Mouse (Mus musculus) gastrocnemius, adult 2 months (tissue): Measurements from ENCODE around the gene Mc3r. TPM values are rescaled to one million over a fixed set of nuclear protein-coding genes. Genes with fewer than 3 reads are reported as not detected.

Experiments
- DNase-seq: peaks from one replicate; pipeline ENCODE4 v3.0.0; 2022
- H3K27ac ChIP-seq: fragments of 200-600 bp; 2 replicates; pipeline ENCODE4 v1.8.1; 2022; ENCODE audit warnings: mild to moderate bottlenecking
- H3K4me3 ChIP-seq: fragments of 200-600 bp; 2 replicates; pipeline ENCODE4 v1.8.1; 2022; ENCODE audit warnings: mild to moderate bottlenecking, moderate library complexity
- CTCF ChIP-seq: fragments of 200-600 bp; IDR thresholded peaks from 2 replicates; pipeline ENCODE4 v1.8.1; 2022; ENCODE audit warnings: antibody characterized with exemption, mild to moderate bottlenecking, moderate library complexity
- intact Hi-C: fragments of 180-260 bp; cut with DNase I; formaldehyde crosslinking; loops from one replicate; pipeline ENCODE4 v1.15.1; 2025
- total RNA-seq, 2 experiments: library from RNA; stranded (reverse); gene quantifications; 2 replicates each; pipeline ENCODE4 v1.2.3; 2021

The Mc3r gene
- total RNA-seq, 2 experiments from 2014 or later, result not detected

GRCm38 (mm10) chr2:172291755-172292524 is 43.6 kb downstream of the Mc3r start:
- DNase-seq, result no peak
- no peak overlapping the region for H3K4me3 ChIP-seq
- intact Hi-C loops, result no loop called here
- TF ChIP-seq CTCF, result no peak
- no peak overlapping the region for H3K27ac ChIP-seq

- intact Hi-C loops, result no loop called here
- no peak for TF ChIP-seq CTCF
- no peak overlapping the region for H3K4me3 ChIP-seq
- DNase-seq, result no peak
- H3K27ac ChIP-seq, result no peak overlapping the region
Observed at GRCm38 (mm10) chr2:172292525-172293405, 44.5 kb downstream of the Mc3r start.

- intact Hi-C loops, result no loop called here
- Histone ChIP-seq H3K27ac (no peak overlapping the region), H3K4me3 (no peak overlapping the region)
- no peak for DNase-seq
- no peak for TF ChIP-seq CTCF
Observed at GRCm38 (mm10) chr2:172298083-172298482, 49.8 kb downstream of the Mc3r start.

- DNase-seq, result no peak
- intact Hi-C loops, result no loop called here
- no peak for TF ChIP-seq CTCF
- no peak overlapping the region for H3K4me3 ChIP-seq
- H3K27ac ChIP-seq, result no peak overlapping the region
Observed at GRCm38 (mm10) chr2:172298542-172298941, 50.2 kb downstream of the Mc3r start.

GRCm38 (mm10) chr2:172299126-172299921 is 51.0 kb downstream of the Mc3r start:
- DNase-seq, result no peak
- no peak for TF ChIP-seq CTCF
- intact Hi-C loops, result no loop called here
- no peak overlapping the region for H3K27ac ChIP-seq
- H3K4me3 ChIP-seq, result no peak overlapping the region

Other genes with a start within 250 kb of the Mc3r start
- not detected for gene Cbln4, start 205.0 kb upstream of the Mc3r start, total RNA-seq
- gene Fam210b, start 97.1 kb downstream of the Mc3r start, total RNA-seq, result 1 to 10 TPM; 5.0 to 6.4 TPM
- gene Aurka, start 122.0 kb downstream of the Mc3r start, total RNA-seq, result 1 to 10 TPM; 4.4 to 9.9 TPM
- 10 to 100 TPM; 17.0 to 20.6 TPM for gene Cstf1, start 122.2 kb downstream of the Mc3r start, total RNA-seq
- under 1 TPM; 0.08 to 0.13 TPM for gene Cass4, start 145.3 kb downstream of the Mc3r start, total RNA-seq
- gene Rtf2, start 192.1 kb downstream of the Mc3r start, total RNA-seq, result 10 to 100 TPM; 28.1 to 29.3 TPM
- gene Gcnt7, start 210.1 kb downstream of the Mc3r start, total RNA-seq, result not detected
- under 1 TPM in 1 of 2 experiments, not detected in 1; 0.36 TPM for gene Fam209, start 224.0 kb downstream of the Mc3r start, total RNA-seq